Mouse (Mus musculus) limb, embryonic 13.5 days (tissue): ENCODE results near the gene 2810408A11Rik. TPM values are rescaled to one million over a fixed set of nuclear protein-coding genes. Genes with fewer than 3 reads are reported as not detected.
A peak's percentile ranks its signal among the peaks of the same experiment; 100 is the strongest.

Experiments
- ATAC-seq: fragments of 200-750 bp; cut with Nextera tagmentation; 2 replicates; pipeline ENCODE4 v1.8.0; 2017; ENCODE audit warnings: low read depth, moderate number of reproducible peaks, moderate TSS enrichment; ENCODE audit not compliant: low FRiP score
- H3K27ac ChIP-seq: fragments of 300-500 bp; sonication (generic); 2 replicates; pipeline ENCODE4 v1.5.1; 2015; ENCODE audit warnings: inconsistent platforms, mild to moderate bottlenecking, moderate library complexity
- H3K27me3 ChIP-seq: fragments of 300-500 bp; sonication (generic); 2 replicates; pipeline ENCODE4 v1.6.1; 2015; ENCODE audit warnings: mild to moderate bottlenecking, inconsistent platforms
- H3K36me3 ChIP-seq: fragments of 300-500 bp; sonication (generic); 2 replicates; pipeline ENCODE4 v1.6.1; 2015; ENCODE audit warnings: inconsistent platforms, mild to moderate bottlenecking, moderate library complexity
- H3K4me1 ChIP-seq: fragments of 300-500 bp; sonication (generic); 2 replicates; pipeline ENCODE4 v1.6.1; 2015; ENCODE audit warnings: inconsistent platforms
- H3K4me2 ChIP-seq: fragments of 300-500 bp; sonication (generic); replicated peaks from 2 replicates; pipeline ENCODE4 v1.6.1; 2015; ENCODE audit warnings: inconsistent platforms, mild to moderate bottlenecking, moderate library complexity
- H3K4me3 ChIP-seq: fragments of 300-500 bp; sonication (generic); 2 replicates; pipeline ENCODE4 v1.5.1; 2015; ENCODE audit warnings: moderate library complexity, mild to moderate bottlenecking, inconsistent platforms
- H3K9ac ChIP-seq: fragments of 300-500 bp; sonication (generic); 2 replicates; pipeline ENCODE4 v1.6.1; 2015; ENCODE audit warnings: mild to moderate bottlenecking, inconsistent platforms
- H3K9me3 ChIP-seq: fragments of 300-500 bp; sonication (generic); 2 replicates; pipeline ENCODE4 v1.6.1; 2016; ENCODE audit warnings: inconsistent platforms
- WGBS: fragments of 180-500 bp; shearing (Covaris S2); methylation state at CpG from one replicate; pipeline ENCODE4 v1.1.7; 2015; 5-methylcytosine and 5-hydroxymethylcytosine counted together
- polyA plus RNA-seq: library from polyadenylated mRNA; unstranded; fragments of >200 nt; fragmentation: Nextera tagmentation; extraction: Ambion mirVana; gene quantifications from 2 replicates; pipeline ENCODE4 v1.2.1, GENCODE M21; 2015

2810408A11Rik gene
- polyA plus RNA-seq, 1 experiment from 2014 or later, result 16.1 TPM

GRCm38 (mm10) chr11:69908645-69909044 lies 7.9 kb upstream of the 2810408A11Rik start:
- Histone ChIP-seq H3K27me3 (no peaks in the 10 kb centered on the region), H3K9me3 (no peaks in the 10 kb centered on the region), H3K4me3 (no peak overlapping the region), H3K4me1 (peaks cover 7% of the 10 kb centered on the region), H3K9ac (no peak overlapping the region), H3K36me3 (peaks cover 98% of the 10 kb centered on the region), H3K27ac (no peak overlapping the region), H3K4me2 (no peak overlapping the region)
- ATAC-seq, result no peak
- WGBS, result 90% methylated on average over 11 of the region's 11 CpGs

- WGBS, result 94% methylated on average over 9 of the region's 9 CpGs
- H3K27me3 ChIP-seq, result no peaks in the 10 kb centered on the region
- no peaks in the 10 kb centered on the region for H3K9me3 ChIP-seq
- H3K36me3 ChIP-seq, result peaks cover 64% of the 10 kb centered on the region
- peaks cover 18% of the 10 kb centered on the region for H3K4me1 ChIP-seq
- peak overlapping the region; percentile 7; the same call in 1 of the 2 replicates for H3K4me3 ChIP-seq
- ATAC-seq, result no peak
- H3K27ac ChIP-seq, result no peak overlapping the region
- H3K4me2 ChIP-seq, result no peak overlapping the region
- no peak overlapping the region for H3K9ac ChIP-seq
Measured at GRCm38 (mm10) chr11:69904311-69904710, 3.5 kb upstream of the 2810408A11Rik start.

- no peaks in the 10 kb centered on the region for H3K9me3 ChIP-seq
- H3K36me3 ChIP-seq, result peaks cover 51% of the 10 kb centered on the region
- H3K27me3 ChIP-seq, result no peaks in the 10 kb centered on the region
- peak overlapping the region; percentile 91 for H3K4me2 ChIP-seq
- no peak for ATAC-seq
- H3K9ac ChIP-seq, result peak overlapping the region; percentile 94
- no peak overlapping the region for H3K27ac ChIP-seq
- peak overlapping the region; percentile 87 for H3K4me3 ChIP-seq
- 87% methylated on average over 13 of the region's 13 CpGs for WGBS
- peaks cover 25% of the 10 kb centered on the region for H3K4me1 ChIP-seq
Measured at GRCm38 (mm10) chr11:69902972-69903371, 2.2 kb upstream of the 2810408A11Rik start.

- Histone ChIP-seq H3K4me1 (peaks cover 25% of the 10 kb centered on the region), H3K27me3 (no peaks in the 10 kb centered on the region), H3K36me3 (peaks cover 41% of the 10 kb centered on the region), H3K9ac (peak overlapping the region; percentile 94), H3K9me3 (no peaks in the 10 kb centered on the region), H3K4me2 (peak overlapping the region; percentile 91), H3K4me3 (peak overlapping the region; percentile 87), H3K27ac (peak overlapping the region; percentile 99)
- 0 out of 2 replicates have a peak, but pooled peaks have one; percentile 12 for ATAC-seq
- under 1% methylated on average over 35 of the region's 39 CpGs for WGBS
Measured at GRCm38 (mm10) chr11:69901993-69902392, 1.2 kb upstream of the 2810408A11Rik start.

GRCm38 (mm10) chr11:69901406-69901846 lies 639 bp upstream of the 2810408A11Rik start:
- Histone ChIP-seq H3K9me3 (no peaks in the 10 kb centered on the region), H3K36me3 (peaks cover 36% of the 10 kb centered on the region), H3K4me1 (peaks cover 25% of the 10 kb centered on the region), H3K4me3 (peak overlapping the region; percentile 87), H3K4me2 (peak overlapping the region; percentile 91), H3K27ac (peak overlapping the region; percentile 99), H3K27me3 (no peaks in the 10 kb centered on the region), H3K9ac (peak overlapping the region; percentile 94)
- ATAC-seq, result peak; percentile 74
- WGBS, result under 1% methylated on average over 42 of the region's 42 CpGs

GRCm38 (mm10) chr11:69899870-69900269 lies 917 bp downstream of the 2810408A11Rik start:
- peak overlapping the region; percentile 87 for H3K4me3 ChIP-seq

GRCm38 (mm10) chr11:69895291-69895690 lies 5.5 kb downstream of the 2810408A11Rik start, which contains the start of gene Acap1:
Gene Acap1 (minus strand): TSS chr11:69895539.
- Histone ChIP-seq H3K9me3 (no peaks in the 10 kb centered on the region), H3K4me1 (peaks cover 13% of the 10 kb centered on the region), H3K27me3 (no peaks in the 10 kb centered on the region), H3K36me3 (no peaks in the 10 kb centered on the region), H3K27ac (no peak within 1 kb of the TSS), H3K4me2 (no peak within 1 kb of the TSS), H3K4me3 (no peak within 1 kb of the TSS), H3K9ac (no peak within 1 kb of the TSS)
- no peak for ATAC-seq
- 68% methylated on average over 4 of the region's 4 CpGs for WGBS

More at GRCm38 (mm10) chr11:69899870-69900269, 917 bp downstream of the 2810408A11Rik start:
- H3K4me2 ChIP-seq, result peak overlapping the region; percentile 91
- peaks cover 25% of the 10 kb centered on the region for H3K4me1 ChIP-seq
- H3K9me3 ChIP-seq, result no peaks in the 10 kb centered on the region
- H3K27me3 ChIP-seq, result no peaks in the 10 kb centered on the region
- WGBS, result 16% methylated on average over 4 of the region's 4 CpGs
- ATAC-seq, result no peak
- H3K36me3 ChIP-seq, result peaks cover 20% of the 10 kb centered on the region
- peak overlapping the region; percentile 94 for H3K9ac ChIP-seq
- H3K27ac ChIP-seq, result peak overlapping the region; percentile 63

- Histone ChIP-seq H3K9me3 (no peaks in the 10 kb centered on the region), H3K4me2 (no peak overlapping the region), H3K36me3 (no peaks in the 10 kb centered on the region), H3K4me3 (no peak overlapping the region), H3K4me1 (peaks cover 10% of the 10 kb centered on the region), H3K27me3 (no peaks in the 10 kb centered on the region), H3K27ac (no peak overlapping the region), H3K9ac (no peak overlapping the region)
- 66% methylated on average over 5 of the region's 5 CpGs for WGBS
- no peak for ATAC-seq
Measured at GRCm38 (mm10) chr11:69894671-69895070, 6.1 kb downstream of the 2810408A11Rik start.

- Histone ChIP-seq H3K27me3 (no peaks in the 10 kb centered on the region), H3K9ac (no peak overlapping the region), H3K4me2 (no peak overlapping the region), H3K9me3 (no peaks in the 10 kb centered on the region), H3K4me3 (no peak overlapping the region), H3K36me3 (no peaks in the 10 kb centered on the region), H3K4me1 (no peaks in the 10 kb centered on the region), H3K27ac (no peak overlapping the region)
- ATAC-seq, result no peak
- 69% methylated on average over 4 of the region's 4 CpGs for WGBS
Measured at GRCm38 (mm10) chr11:69891482-69891881, 9.3 kb downstream of the 2810408A11Rik start.

- Histone ChIP-seq H3K27ac (no peak overlapping the region), H3K9me3 (no peaks in the 10 kb centered on the region), H3K4me1 (0 out of 2 replicates have a peak, but pooled peaks cover 1% of the 10 kb centered on the region), H3K27me3 (no peaks in the 10 kb centered on the region), H3K4me3 (no peak overlapping the region), H3K9ac (no peak overlapping the region), H3K36me3 (no peaks in the 10 kb centered on the region), H3K4me2 (no peak overlapping the region)
- WGBS, result 69% methylated on average over 8 of the region's 8 CpGs
- no peak for ATAC-seq
Measured at GRCm38 (mm10) chr11:69886907-69887635, 13.7 kb downstream of the 2810408A11Rik start.

GRCm38 (mm10) chr11:69884663-69885062 lies 16.1 kb downstream of the 2810408A11Rik start:
- WGBS, result 81% methylated on average over 8 of the region's 8 CpGs
- Histone ChIP-seq H3K4me2 (0 out of 2 replicates have a peak overlapping the region, but pooled peaks have one; percentile 9), H3K36me3 (no peaks in the 10 kb centered on the region), H3K27me3 (no peaks in the 10 kb centered on the region), H3K9me3 (no peaks in the 10 kb centered on the region), H3K27ac (no peak overlapping the region), H3K4me3 (no peak overlapping the region), H3K4me1 (peaks cover 14% of the 10 kb centered on the region), H3K9ac (no peak overlapping the region)
- no peak for ATAC-seq

- Histone ChIP-seq H3K27ac (no peak overlapping the region), H3K27me3 (no peaks in the 10 kb centered on the region), H3K4me2 (no peak overlapping the region), H3K36me3 (no peaks in the 10 kb centered on the region), H3K4me1 (peaks cover 18% of the 10 kb centered on the region), H3K9ac (no peak overlapping the region; the same call in 1 of the 2 replicates), H3K9me3 (no peaks in the 10 kb centered on the region), H3K4me3 (no peak overlapping the region)
- no peak for ATAC-seq
- WGBS, result 76% methylated on average over 9 of the region's 9 CpGs
Measured at GRCm38 (mm10) chr11:69884240-69884639, 16.5 kb downstream of the 2810408A11Rik start.
